Mouse (Mus musculus) monocyte, adult 2 months (primary cell): ENCODE measurements around the gene Iyd.
"Not testable (repeated sequence)": the region's sequence is repeated elsewhere in the genome, so short reads cannot be mapped to it uniquely, and the experiment has no call there.

ENCODE experiments used
- DNase-seq, 2 experiments: peaks; one replicate each; pipeline ENCODE4 v3.0.0; 2022; ENCODE audit warnings: low spot score in 2 of 2, low read depth in 1 of 2

Gene Iyd

DNA sequence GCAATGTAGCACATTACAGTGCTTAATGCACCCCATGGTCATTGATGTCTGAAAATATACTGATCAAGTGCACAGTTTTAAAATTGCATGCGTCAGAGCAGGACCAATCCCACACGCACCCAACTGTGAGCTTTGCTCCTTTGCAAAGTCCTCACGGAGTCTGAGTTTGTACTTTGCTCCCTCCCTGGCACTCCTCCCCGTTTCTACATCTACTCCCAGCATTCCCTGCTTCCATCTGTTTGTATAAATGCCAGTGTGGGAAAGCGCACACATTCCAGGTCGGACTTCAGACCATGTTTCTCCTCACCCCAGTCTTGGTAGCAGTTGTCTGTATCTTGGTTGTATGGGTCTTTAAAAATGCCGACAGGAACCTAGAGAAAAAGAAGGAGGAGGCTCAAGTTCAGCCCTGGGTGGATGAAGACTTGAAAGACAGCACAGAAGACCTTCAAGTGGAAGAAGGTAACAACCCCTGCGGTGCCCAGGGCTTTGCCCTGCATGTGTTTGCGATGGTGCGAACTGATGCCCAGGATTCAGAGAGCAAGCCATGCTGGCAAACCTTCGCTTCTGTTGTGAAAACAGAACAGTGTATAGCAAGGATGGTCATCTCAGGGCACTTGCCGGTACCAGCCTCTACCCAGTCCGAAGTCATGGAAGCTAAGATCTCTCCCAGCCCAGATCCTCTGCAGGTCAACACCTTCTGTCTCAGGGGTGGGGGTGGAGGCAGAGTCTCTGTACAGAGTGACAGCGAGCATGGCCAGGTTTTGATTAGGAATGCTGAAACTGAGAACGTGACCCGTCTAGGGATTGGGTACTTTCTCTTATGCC lies at the start of gene Iyd:
Iyd (plus strand) TSS at position 238 of the 825 bp plus-strand sequence.
- DNase-seq, result no peak

DNA sequence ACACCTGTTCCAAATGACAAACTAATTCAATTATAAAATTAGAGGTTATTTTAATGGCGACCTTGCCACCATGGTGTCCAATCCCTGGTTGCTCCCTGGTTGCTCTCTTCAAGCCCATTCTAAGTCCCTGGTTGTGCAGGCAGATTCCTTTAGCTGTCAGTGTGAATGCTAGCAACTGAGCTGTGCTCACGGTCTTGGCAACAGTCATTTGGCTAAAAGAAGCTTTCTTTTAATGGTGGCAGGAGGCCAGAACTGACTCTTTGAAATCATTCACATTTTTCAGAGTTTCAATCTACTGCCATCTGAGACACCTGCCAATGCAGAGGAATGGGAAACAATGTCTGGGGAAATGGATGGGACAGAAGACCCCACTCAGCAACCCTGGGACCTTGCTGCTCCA lies 43.2 kb upstream of the Iyd start:
- no peak for DNase-seq

DNA sequence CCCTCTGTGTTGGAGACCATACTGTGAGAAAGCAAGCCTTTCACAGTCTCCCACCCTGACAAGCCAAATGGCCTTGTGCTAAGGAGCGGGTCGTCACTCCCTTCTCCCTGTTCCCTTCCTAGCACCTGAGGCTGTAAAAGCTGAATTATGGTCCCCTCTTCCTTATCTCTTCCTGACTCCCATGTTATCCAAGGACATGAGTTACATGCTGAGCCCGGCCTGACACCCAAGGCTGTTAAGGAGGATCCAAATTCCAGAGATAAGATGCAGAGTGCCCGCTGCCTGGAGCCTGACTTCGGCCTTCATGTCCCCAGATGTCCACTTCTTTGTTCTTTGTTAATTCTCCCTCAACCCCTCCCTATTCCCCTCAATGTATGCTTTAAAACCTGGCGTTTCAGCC lies 39.2 kb upstream of the Iyd start:
- DNase-seq, result not testable (repeated sequence)

DNA sequence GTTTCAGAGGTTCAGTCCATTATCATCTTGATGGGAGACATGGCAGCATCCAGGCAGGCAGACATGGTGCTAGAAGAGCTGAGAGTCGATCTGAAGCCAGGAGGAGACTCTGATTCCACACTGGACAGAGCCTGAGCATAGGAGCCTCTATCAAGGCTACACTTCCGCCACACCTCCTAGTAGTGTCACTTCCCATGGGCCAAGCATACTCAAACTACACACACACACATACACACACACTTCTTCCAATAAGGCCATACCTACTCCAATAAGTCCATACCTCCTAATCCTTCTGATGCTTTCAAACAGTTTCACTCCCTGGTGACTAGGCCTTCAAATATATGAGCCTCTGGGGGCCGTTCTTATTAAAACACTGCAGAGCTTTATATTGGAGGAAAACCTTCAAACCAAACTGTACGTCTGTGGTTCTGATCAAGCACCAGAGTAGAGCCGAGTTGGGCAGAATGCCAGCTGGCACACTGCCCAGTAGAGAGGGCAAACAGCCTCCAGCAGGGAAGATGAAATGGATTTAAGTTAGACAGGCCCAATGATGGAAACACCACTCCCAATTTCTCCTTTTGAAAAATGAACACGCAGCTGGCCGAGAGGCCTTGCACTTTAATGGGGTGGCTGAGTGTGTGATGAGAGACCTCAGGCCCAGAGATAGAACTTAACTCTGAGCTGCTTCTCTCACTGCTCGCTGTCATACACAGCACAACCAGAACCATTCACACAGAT lies 32.4 kb upstream of the Iyd start:
- DNase-seq, result no peak

DNA sequence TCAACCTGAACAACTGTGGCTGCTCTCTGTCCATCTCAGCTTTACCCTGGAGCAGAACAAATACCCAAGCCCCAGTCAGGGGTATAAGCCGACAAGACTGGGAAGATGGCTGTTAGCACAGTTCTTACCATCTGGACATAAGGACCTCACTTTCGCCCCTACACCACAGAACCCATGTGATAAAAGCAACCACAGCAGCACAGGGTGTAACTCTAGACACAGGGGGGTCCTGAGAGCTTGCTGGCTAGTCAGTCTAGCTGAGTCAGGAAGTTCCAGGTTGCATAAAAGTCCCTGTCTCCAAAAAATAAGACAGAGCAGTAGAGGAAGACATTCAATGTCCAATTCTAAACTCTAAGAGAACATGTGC lies 31.8 kb upstream of the Iyd start:
- no peak for DNase-seq

DNA sequence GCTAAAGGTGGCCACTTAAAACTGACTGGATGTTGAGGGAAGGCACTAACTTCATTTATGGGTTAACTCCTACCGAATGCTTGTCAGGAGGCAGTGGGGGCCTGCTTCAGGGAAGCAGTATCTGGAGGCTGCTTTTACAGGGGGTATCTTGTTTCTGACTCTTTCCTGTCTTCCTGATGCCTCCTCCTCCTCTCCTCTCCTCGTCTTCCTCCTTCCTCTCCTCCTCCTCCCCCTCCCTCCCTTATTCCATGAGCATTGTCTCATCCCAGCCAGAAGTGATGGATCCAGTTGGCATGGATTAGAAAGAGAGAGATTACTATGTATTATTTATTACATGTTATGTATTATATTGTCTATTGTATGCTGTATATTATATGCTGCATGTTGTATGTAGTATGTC lies 31.3 kb upstream of the Iyd start:
- no peak for DNase-seq

DNA sequence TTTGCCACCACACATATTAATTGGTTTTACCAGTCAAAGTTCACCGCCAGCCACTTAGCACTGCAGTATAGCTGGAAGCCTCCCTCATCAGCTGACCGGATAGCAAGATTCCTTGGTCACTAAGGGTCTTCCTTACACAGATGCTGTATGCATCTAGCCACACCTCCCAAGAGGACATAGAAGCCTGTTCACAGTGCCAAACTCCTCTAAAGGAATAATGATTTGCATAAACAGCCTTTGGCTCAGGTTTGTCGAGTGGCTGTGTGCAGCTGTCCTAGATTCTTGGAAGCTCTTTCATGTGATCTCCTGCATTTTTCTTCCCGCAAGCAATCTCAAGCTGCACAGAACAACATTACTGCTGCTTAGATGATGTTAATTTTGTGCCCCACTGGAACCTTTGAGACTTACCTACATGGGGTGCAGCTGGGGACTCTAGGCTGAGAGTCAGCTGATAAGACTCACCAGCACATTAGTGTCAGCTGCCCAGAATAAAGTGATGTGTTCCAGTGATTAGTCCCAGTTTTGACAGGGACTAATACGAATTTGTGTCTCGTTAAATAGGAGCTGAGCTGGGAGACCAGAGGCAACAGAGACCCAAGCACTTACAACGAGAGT lies 30.3 kb upstream of the Iyd start:
- DNase-seq, result no peak

DNA sequence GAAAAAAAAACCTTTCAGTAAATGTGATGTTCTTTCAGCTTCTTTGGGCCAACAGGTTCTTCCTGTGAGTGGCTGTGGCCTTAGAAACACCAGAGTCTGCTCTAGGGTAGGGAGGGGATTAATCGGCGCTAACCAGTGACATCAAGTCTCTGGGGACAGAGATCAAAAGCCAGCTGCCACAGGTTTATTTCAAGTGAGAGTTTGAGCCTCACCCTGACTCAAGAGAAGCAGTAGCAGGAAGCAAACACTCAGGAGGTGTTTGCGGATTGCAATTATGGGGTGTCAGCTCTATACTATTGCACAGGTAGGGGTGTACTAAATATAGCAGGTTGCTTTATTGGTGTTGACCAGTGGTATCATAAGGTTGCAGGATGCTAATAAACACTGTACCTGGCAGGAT lies 29.6 kb upstream of the Iyd start:
- no peak for DNase-seq

DNA sequence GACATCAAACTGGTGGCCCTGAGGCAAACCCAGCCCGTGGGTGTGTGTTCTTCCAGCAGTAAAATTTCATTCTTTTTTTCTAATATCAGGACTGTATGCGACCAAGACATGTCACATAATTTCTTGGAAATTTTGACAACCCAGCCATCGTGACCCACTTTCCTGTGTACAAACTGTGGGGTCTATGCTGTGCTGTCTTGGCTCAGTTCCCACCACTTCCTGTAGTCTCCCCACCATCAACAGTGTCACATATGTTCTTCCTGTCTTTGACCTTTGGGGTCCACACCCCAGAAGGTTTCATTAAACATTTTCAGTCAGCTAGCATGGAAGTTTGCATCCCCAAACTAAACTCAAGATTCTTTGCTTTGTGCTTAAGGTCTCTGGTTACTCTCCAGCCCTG lies 28.6 kb upstream of the Iyd start:
- no peak for DNase-seq

DNA sequence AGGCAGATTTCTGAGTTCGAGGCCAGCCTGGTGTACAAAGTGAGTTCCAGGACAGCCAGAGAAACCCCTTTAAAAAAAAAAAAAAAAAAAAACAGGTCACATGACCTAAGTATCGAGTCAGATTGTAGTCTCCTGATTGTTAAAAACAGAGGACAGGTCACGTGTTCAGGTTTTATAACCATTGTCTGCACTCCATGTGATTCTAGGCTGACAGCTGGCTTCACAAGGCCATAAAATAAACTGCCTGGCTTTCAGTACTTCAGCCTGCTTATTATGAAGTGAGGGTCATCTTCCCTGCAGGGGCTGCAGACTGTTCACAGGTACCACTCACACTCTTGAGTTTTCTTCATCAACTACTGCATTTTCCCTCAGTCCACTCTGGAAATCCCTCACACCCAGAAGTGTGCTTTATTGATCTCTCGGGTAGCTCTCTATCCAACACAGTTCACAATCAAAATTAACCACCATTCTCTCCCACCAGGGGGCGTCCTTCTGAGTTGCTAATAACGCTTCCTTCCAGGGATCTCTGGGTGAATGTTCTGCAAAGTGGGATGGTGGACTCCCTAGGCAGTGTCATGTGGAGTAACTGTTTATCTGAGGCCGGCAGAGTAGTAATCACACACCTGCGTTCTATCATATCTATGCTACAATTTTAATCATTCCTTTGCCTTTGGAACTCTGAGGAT lies 27.3 kb upstream of the Iyd start:
- no peak for DNase-seq

DNA sequence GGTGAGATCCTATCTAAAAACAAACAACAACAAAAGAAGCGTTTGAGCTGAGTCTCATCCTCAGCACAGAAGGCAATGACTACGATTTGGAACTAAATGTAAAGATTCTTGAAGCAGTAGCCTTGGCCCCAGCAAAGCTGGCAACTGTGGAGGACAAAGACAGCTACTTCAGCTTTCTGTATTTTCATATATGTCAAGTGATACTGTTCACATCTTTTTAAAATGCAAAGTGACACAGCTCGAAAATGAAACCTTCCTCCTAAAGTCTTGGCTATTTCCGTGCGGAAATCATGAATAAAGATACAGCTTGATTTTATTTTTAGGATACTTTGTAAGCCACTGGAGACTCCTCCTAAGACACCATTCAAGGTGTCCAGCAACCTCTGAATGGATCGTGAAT lies 26.1 kb upstream of the Iyd start:
- DNase-seq, result no peak

DNA sequence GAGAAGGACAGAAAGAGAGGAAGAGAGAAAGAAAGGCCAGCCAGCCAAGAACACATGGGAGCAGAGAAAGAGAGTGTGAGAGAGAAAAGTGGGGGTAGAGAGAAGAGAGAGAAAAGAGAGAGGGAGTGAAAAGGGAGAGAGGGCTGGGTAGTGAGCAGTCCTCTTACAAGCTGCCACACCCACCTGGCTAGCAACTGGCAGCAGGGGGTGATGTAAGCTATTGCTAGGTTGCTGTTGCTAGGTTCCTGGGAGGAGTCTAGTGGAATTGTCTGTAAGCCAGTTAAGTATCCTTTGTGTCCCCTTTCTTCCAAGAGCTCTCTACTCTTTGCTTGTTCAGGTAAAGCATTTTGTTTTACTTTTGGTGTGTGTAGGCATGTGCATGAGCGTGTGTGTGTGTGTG lies 25.4 kb upstream of the Iyd start:
- DNase-seq, result no peak

DNA sequence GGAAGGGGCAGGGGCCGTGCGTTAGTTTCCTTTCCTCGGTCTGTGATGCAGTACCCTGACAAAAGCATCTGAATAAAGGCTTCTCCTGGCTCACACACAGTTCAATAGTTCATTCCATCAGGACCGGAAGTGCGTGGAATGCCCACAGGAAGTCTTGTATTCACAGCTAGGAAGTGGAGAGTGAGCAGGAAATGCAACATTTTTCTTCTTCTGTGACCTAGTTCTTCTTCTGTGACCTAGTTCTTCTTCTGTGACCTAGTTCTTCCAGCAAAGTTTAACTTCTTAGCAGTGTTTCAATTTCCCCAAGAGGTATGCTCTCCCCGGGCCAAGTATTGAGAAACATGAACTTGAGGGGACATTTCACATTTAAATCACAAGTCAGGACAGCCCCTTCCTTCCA lies 23.6 kb upstream of the Iyd start:
- DNase-seq, result no peak

DNA sequence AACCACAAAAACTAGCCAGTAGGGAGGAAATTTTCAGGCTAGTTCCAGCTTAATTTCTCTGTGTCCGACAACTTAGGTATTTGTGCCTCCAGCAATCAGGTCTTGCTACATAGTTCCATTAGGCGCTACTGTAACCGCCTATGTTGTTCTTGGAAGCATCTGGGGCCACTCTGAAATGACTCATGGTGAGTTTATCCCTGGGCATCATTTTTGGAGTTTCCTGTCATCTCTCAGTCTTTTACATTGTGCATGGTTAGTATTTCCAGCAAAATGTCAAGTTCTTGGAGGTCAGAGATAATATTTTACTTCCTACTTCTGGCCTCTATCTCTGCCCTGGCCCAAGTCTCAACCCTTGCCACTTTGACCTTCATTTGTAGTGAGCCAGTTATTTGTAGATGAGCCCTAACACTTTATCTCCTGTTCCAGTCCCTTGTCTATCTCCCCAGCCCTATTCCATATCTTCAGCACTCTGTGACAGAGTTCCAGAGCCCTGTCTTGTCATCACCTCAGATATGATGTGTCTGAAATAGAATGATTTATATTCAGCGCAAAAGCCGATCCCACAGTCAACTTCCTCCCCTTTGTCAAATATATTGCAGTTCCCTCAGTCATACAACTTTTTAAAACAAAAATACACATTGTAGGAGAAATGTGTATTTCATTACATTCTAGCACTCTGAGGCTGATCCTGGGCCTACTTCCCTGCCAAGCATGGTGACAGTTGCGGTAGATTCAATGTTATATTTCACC lies 16.8 kb upstream of the Iyd start:
- no peak for DNase-seq

DNA sequence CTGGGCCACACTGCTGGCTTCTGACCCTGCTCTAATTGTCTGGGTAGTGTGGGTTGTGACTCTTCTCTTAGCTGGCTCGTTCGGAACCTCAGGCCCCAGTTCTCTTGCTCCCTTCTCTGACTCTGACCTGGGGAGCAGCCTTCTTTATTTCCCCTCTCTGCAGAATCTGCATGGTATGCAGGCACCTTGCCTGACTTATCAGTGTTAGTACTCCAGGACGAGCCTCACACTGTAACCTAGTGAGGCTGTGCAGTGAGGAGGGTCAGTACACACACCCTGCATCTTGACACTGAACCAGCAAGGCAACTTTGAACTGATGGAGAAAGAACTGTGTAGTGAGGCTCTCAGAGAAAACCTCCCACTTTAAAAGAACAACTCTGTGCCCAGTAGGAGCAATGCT lies 15.5 kb upstream of the Iyd start:
- no peak for DNase-seq

DNA sequence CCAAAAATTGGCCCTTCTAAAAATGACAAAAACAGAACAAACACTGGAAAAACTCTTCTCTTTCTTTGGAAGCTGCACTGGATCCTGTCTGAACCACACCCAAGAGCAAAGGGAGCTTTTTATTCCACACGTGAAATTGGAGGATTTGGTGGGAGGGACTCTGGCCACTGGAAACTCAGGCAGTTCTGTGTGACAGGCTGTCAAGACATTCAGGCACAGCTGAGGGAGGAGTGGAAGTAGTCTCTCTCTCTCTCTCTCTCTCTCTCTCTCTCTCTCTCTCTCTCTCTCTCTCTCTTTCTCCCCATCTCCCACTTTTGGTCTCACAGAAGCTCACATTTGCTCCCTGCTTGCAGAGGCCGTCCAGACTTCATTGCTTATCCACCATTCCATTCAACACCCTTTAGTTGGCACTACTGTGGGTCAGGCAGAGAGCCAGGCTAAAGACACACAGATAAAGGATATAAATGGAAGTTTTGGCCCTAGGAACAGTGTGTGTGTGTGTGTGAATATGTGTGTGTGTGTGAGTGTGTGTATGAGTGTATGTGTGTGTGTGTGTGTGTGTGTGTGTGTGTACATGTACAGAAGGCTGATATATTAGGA lies 14.5 kb upstream of the Iyd start:
- DNase-seq, result no peak

DNA sequence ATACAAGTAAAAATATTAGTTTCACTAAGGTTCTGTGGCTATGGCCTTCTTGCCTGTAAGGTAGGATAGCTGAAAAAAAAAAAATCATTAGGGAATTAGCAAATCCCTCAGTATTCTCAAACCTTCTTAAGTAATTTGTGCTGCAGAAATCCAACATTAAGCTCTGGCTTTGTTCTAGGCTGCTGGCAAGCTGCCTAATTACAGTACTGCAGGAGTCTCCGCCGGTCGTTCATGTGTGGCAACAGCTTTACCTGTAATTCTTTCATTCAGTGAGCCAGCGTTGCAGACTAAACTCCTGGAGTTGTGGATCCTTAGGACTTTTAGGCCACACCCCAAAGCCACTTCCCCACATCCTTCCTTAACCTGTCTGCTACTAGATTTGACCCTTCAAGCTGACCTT lies 10.2 kb upstream of the Iyd start:
- DNase-seq, result no peak

DNA sequence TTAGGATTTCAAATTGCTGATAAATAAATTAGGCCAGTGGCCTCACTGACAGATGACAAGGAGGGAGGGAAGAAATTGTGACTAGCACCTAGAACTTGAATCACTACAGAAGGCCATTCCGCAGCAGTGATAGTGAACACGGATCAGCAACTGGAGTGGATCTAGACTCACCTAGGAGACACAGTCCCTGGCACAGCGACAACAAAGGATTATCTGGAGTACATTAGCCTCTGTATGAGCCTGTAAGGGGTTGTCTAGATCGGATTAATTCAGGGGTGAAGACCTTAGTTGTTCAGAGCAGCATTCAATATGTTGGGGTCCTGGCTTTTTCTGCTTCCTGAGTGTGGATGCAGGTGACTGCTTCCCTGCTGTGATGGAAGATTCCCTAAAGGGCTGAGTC lies 9.4 kb upstream of the Iyd start:
- DNase-seq, result no peak

DNA sequence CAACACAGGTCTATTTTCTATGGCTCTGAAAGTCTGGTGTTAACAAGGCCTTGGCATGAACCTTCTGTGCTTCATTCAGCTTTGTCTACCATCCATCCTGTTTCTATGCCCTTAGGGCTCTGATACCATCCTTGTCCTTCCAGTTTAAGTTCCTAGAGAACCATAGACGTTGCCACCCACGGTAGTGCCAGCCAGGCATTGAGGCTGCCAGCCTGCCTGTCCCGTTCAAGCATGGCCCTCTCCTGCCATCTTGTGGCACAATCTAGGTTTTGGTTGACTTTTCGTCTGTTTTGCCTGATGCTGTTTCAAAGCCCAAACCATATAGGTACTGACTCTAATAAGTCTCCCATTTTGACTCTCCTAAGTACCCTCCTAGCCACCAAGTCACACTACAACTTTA lies 8.7 kb upstream of the Iyd start:
- DNase-seq, result no peak

DNA sequence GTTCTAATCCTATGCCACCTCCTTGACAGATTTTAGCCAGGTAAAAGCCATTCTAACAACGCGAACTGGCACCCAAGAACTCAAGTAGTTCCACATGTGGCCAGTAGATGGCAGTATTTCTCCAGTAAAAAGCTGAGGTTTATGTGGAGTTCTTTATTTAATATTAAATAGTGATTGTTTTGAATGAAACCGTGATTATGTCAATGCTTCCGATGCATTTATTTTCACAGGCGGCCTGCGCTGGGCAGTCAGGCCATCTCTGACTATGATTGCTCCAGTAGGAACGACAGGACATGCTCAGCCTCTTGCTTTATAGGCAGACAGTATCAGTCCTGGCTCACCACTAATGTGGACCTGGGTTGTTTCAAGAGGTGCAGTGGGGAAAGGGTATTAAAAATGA lies 5.6 kb upstream of the Iyd start:
- DNase-seq, result no peak

DNA sequence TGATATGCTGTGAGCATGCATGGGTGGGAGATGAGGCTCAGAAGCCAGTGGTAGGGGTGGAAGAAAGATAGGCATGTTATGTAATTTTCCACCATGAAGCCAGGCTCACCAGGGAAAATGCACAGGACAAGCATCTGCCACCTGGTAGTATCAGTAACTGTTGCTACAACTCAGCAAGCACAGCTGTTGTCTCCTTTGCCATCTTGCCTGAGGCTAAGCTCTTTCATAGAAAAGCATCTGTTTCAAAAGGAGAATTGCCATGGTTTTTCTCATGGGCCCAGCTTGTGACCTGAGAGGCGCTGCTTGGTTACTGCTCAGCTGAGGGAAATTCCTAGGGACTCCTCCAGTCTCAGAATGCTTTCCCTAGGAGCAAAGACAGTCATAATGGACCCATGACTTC lies 3.7 kb upstream of the Iyd start:
- no peak for DNase-seq
